Mouse (Mus musculus) A20 (cell line): Measurements from ENCODE around the gene 4930432K21Rik.
A peak's percentile ranks its signal among the peaks of the same experiment; 100 is the strongest.

Experiments
- DNase-seq: peaks from one replicate; pipeline ENCODE4 v3.0.0-alpha.2; 2011; ENCODE audit warnings: low read depth, low spot score

The 4930432K21Rik gene

DNA sequence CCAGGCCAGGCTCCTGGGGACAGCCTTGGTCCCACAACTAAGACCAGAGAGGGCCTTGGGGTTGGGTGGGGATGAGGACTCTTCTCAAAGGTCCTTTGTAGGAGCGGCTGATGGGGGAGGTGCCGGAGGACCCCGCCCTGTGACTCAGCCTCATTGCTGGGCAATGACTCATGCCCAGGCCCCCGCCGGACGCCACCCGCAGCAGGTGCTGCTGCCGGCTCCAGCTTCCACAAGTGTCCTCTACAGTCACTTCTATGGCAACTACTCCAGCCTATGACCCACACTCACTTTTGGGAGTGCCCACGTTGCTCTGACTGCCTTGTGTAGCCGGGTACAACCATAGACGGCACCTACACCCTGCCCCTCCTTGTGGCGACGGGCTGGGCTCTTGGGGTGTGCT lies 44.2 kb downstream of the 4930432K21Rik start:
- DNase-seq = no peak

DNA sequence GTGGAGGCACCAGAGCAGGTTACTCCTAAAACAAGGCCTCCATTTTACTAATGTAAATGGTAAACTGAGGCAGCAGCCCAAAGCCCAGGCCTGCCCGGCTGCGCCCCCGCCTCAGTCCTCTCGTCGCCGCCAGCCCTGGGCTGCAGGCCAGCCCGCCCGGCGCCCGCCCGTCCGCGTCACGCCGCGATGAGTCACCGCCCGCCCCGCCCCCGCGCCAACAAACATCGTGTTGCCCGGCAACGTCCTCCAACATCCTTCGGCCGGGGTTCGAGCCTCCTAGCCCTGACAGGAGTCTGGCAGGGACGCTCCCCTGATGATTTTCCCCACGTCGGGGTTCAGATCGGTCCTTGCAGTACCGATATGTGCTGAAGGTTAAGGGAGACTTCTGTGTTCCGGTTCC lies 44.7 kb downstream of the 4930432K21Rik start:
- DNase-seq = no peak

DNA sequence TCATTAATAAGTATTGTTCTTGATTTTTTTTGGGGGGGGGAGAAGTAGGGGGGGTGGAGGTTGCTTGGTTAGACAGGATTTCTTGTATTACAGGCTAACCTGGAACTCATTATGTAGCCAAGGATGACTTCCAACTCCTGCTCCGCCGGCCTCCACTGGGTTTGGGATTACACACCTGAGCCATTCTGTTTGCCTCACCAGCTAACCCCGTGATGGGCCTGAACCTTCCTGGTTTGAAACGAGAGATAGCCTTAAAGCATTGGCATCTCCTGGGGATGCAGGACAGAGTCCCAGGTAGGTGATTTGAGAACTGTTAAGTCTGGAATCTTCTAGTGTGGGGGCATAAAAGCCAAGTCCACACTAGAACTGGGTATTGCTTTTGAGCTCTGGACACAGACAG lies 45.3 kb downstream of the 4930432K21Rik start:
- no peak for DNase-seq

DNA sequence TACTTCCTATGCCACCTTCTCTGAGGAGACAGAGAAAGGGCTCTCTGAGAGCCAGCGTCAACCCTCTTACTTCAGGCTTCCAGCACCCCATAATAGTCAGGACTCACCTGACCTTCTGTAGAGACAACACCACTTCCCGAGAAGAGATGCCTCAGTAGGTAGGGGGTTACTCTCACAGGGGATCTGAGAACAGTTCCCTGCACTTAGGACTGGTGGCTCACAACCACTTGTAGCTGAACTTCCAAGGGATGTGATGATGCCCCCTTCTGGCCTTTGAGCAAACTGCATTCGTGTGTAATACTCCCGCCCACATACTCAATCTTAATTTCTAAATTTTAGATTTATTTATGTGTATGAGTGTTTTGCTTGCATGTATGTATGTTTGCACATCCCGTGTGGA lies 45.7 kb downstream of the 4930432K21Rik start:
- peak; percentile 38 for DNase-seq

DNA sequence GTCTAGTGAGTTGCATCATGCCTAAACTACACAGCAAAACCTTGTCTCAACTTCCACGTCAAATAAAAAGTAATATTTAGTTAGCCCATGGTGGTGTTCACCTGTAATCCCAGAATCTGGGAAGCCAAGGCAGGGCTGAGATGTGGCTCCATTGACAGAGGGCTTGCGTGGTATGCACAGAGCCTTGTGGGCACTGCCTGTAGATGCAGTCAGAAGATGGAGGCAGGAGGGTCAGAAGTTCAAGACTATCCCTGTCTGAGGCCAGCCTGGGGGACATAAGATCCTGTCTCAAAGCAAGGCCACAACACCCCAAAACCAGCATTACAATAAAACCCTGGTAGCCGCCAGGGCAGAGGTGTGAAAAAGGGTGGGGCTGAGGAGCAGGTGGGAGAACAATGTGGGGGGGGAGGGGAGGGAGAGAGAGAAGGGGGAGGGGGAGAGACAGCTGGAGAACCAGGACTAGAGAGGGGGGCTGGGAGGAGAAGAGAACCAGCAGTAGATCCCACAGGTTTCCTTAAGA lies 46.5 kb downstream of the 4930432K21Rik start:
- DNase-seq = no peak

DNA sequence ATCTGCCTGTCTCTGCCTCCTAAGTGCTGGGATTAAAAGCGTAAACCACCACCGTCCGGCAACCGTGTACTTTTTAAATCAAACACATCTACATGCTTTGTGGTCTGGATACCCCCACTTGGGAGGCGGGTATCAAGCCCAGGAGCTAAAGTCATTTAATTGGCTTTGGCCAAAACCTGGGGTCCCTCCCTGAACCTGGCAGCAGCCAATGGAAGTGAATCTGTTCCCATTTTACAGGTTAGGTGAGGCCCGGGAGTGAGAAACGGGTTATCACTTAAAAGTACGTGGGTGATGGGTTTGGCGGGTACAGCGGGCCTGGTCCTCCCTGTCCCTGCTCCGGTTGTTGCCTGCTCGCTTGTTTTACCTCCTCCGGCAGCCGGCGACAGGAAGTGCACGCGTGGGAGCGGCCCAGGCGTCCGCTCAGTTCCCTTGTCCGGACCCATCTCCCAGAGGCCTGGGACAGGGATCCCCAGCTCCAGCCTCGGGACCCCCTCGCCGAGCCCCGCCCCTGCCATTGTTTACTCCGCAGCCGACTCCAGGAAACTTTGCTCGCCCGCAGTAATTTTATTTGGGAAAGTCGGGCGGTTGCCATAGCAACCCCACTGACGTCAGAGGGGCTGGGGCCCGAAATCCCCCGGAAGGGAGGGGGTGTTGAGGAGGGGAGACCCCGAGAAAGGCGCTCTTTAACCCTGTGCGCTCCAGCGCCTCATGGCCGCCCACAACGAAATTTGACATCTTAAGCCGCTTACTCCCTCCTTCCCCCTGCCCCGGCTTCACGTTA lies 49.5 kb downstream of the 4930432K21Rik start:
- peak; percentile 39 for DNase-seq

DNA sequence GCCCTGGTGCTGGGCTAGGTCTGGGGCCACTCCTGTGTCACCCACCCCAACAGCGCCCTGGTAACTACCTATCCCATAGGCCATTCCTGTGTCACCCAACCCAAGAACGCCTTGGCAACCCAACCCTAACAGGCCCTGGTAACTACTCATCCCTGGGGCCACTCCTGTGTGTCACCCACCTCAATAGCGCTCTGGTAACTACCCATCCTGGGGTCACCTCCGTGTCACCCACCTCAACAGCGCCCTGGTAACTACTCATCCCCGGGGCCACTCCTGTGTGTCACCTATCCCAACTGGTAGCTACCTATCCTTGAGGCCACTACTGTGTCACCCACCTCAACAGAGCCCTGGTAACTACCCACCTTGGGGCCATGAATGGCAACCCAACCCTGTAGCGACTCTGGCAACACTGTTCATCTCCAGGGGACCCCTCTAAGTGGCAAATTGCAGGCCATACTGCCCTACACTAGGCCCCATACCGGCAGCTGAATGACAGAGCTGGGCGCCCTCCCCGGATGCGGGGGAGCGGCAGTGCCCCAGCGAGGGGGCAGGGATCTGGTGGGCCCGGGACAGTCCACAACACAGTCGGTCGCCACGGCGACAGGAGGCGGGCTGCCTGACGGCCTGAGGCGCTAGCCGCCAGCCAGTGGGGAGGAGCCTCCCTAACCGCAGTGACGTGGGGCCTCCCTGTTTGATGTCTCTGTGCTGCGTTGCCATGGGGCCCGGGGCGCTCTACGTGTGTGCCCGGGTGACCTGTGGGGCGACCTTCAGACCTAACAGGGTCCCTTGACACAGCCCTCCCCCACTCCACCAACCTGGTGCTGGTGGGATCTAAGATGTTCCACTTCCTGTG lies 50.3 kb downstream of the 4930432K21Rik start:
- peak; percentile 91 for DNase-seq

DNA sequence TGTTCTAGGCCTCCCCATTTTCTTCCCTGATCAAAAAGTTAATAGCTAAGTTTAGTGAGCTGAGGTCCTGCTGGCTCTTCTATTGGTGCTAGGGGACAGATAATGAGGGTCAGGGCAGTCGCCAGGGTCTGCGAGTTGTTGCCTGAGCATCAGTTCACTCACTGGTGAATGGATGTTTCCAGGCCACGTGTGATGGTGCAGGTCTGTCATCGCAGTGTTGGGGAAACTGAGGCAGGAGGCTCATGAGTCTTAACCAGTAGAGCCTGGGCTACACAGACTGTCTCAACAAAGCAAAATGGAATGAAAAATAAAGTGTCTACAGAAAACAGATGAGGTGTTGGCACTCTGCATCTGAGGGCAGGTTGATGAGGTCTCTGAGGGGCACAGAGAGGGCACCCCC lies 51.0 kb downstream of the 4930432K21Rik start:
- DNase-seq = no peak

DNA sequence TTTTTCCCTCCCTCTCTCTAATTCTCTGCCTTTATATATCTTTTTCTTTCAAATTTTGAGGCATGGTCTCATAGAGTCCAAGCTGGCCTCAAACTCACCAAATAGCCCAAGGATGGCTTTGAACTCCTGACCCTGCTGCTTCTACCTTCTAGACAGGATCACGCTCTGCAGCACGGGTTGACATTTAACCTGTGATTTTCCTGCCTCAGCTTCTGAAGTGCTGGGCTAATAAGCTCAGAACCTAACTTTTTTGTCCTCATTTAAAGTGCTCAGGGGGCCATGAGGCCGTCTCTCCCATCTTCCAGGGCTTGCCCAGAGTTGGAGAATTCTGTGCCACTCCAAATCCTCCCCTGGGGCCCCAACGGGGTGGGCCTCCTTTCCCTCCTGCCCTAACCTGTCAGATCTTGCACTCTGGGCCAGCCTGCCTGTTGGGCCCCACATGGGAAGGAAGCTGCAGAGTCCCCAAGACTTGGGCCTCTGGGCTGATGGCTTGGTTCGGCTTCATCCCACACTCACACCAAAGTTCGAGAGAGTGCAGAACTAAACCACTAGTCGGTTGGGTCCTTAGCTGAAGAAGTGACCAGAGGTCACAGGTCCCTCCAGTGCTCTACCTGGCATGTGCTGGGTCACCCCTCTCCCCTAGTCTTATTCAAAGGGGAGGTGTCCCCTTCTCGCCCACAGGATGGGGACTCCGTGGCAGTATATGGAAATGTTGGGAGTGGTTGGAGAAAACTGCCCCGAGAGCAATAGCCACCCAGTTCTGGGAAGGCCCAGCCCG lies 51.7 kb downstream of the 4930432K21Rik start:
- no peak for DNase-seq

DNA sequence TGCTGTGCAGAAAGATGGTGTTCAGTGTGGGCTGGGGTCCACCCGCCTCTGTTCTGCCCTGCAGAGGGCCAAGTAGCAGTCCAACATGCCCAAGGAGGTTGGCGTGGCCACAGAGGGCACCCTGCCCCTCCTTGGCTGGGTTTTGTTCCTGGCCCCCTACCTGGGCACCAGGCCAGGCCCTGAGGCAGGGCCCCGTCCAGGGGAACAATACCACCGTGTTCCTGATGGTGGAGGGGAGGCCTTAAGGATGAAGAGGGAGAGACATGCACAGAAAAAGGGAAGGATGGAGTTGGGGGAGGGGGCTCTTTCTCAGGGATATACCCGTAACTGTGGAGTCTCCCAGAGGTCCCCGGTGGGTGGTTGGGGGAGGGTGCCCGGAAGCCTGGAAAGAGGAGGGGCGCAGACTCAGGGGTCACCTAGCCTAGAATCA lies 52.3 kb downstream of the 4930432K21Rik start:
- no peak for DNase-seq

DNA sequence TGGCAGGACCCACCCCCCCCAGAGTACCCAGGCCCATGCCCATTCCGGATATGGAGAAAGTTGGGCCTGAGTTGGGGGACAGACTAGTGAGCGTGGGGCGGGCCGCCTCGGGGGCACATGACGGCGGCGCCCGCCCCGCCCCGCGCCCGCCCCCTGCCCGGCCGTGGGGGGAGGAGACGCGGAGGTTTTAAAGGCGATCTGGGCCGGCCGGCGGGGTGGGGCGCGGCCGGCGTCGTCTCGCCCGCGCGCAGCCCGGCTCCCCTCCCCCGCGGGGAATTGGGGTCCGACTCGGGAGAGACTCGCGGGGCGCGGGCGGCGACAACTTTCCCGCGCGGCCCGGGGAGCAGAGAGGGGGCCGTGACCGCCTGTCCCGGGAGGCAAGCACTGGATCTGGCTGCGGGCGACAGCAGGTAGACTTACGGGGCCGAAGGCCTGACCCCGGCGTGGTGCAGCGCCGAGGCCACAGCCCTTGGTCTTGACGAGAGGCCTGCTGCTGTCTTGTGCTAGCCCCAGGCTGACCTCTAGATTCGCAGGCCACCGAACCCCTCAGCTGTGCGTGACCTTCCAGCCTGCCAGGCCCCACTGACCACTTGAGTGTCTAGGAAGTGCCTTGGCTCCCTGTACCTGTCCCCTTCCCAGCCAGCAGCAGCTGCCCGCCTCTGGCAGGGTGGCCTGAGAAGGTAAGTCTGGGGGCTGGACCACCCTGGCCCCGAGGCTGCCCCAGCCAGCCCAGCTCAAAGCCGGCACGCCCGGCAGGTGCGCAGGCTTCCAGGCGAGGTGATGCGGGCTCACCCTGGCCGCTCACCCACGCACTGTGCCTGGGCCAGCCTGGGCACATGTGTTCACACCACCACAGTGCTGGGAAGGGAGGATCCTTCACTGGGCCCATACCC lies 53.1 kb downstream of the 4930432K21Rik start:
- DNase-seq = no peak

DNA sequence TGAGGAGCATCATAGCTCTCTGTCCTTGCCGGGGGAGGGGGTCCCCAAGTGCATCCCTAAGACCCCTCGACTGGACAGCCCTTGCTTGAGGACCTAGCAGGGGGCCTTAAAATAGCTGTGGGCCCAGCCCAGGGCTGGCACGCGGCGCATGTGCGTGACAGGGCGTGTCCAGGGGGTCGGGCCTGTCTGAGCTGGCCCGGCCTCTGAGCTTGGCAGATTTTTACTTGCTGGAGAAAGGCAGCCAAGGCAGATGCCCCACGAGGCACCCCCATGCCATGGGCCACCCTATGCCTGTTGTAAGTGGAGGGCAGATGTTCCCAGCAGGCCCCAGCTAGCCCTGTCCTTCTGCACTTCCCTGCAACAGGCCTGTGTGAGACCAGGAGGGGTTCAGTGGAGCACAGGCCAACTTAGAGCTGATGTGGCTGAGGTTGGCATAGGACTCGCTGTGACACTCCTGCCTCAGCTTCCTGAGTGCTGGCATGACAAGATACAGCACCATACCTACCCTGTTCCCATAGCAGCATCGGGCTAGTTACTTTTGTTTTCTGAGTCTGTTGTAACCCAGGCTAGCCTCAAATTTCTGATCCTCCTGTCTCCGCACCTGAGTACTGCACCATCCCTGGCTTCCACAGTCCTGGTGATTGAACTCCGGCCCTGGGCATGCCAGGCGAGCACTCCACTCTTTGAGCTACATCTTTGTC lies 53.9 kb downstream of the 4930432K21Rik start:
- DNase-seq = no peak

DNA sequence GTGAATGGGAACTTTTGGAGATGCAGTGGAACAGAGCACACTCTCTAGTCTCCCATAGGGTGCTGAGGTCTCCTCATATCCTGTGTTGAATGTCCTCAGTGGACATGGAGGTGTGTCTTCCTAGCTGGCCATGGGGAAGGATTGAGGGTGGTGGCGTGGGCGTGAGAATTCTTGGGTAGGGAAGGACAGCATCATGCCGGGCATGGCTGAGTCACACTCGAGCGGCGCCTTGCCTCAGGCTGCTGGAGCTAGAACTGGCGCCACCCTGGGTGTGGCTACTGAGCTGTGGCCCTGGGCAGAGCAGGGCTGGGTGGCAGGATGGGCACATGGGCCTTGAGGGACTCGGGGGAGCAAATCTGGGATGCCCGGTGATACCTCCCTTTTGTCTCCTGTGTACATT lies 54.6 kb downstream of the 4930432K21Rik start:
- no peak for DNase-seq

DNA sequence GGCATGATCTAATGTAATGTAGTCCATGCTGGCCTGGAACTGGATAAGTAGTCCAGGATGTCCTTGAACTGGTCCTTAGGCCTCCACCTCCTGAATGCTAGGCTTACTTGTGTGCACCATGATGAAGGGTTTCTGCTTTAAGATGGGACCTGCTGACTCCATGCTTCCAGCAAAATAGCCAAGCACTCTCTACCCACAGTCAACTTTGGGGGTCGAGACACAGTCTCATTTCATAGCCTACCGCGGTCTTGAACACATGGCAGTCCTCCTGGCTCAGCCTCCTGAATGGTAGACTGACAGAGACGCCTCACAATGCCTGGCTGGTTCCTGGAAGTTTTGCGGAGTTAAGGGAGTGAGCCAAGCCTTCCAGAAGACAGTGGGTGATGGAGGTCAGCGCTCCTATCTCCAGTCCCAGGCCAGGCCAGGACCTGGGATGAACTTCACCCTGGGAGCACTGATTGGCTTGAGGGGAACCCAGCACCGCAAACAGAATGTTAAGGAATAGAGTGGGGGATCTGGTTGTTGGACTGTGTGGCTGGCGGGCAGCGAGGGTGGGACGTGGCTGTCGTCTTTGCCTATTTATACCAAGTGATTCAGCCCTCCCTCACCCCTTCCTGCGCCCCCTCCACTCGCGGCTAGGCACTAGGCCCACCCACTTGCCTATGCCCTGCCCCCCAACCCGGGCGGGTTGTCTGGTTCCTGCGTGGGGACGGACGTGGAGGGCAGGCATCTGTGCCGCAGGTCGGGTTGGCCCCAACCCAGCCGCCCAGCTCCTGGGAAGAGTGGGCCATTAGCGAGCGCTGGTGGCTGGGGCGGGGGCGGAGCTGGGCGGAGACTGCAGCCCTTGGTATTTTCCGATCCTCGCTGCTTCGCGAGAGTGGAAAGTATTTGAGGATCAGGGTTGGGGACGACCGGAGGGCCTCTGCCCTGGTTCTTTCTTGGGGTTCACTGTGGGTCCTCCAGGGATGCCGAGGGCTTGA lies 55.4 kb downstream of the 4930432K21Rik start:
- DNase-seq = no peak

DNA sequence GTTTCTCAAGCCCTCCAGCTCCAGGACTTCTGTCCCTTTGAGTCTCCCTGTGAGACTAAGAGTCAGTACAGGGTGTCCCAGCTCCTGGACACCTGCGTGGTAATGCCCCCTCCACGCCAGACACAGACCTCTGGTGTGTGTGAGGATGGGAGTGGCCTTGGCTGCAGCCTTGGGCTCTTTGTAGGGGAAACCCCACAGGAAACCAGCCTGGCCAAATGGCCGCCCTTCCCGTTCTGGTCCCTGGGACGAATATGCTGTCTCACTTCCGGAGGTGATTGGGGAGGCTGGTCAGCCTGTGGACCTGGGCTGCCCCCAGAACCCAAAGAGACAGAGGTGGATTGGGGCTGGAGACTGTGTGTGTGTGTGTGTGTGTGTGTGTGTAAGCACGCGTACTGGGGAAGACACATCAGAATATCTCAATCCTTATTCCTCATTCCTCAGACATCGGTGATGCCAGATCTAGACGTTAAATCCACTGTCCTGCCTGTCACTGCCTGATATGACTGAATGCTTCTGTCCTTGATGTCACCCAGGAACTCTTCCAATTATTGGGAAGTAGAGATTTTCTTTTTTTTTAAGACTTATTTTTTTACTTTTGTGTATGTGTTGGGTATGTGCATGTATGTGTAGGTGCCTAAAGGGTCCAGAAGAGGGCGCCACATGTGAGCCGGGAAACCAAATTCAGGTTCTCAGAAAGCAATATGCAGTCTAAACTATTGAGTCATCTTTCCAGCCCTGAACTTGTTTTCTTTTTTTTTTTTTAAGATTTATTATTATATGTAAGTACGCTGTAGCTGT lies 56.3 kb downstream of the 4930432K21Rik start:
- DNase-seq = peak; percentile 37

DNA sequence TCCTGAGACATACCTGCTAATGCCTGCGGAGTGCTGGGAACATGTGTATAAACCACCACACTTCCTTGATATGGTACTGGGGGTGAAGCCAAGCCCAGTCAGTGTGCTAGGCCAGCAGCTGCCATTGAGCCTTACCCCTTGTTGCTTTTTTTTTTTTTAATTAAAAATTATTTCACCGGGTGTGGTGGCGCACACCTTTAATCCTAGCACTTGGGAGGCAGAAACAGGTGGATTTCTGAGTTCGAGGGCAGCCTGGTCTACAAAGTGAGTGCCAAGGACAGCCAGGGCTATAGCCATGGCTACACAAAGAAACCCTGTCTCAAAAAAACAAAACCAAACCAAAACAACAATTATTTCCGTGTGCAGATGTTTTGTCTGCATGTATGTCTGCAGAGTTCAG lies 57.2 kb downstream of the 4930432K21Rik start:
- no peak for DNase-seq

DNA sequence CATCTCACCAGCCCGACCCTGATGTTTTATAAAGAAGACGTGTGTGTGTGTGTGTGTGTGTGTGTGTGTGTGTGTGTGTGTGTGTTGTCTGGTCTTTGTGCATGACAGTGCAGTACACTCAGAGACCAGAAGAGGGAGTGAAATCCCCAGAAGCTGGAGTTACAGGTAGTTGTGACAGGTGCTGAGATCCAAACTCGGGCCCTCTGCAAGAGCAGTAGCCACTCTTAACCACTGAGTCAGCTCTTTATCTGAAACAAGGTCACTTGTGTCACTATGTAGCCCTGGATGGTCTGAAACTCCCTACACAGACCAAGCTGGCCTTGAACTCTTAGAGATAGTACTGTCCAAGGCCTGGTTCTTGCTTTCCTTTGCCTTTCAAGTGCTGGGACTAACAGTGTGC lies 58.8 kb downstream of the 4930432K21Rik start:
- DNase-seq = peak; percentile 21

DNA sequence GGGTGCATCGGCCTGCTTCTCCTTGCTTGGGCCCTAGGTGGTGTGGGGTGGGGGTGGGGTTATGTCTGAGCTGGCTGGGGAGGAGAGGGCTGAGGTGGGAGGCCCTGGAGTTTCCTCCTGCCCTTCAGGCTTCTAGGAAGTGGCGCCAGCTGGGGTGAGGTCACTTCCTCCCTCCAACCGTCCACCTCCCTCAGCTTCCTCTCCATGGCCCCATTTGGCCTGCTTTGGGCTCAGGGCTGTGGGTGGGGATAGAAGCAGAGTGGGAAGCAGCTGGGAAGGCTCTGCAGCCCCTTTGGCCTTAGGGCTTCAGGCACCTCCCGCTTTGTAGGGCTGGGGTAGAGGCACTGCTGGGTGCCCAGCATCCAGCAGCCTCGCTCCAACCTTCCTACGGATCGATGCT lies 60.0 kb downstream of the 4930432K21Rik start:
- no peak for DNase-seq
